Mouse (Mus musculus) kidney, embryonic 16.5 days (tissue): ENCODE measurements around the gene Polr2h. TPM values are rescaled to one million over a fixed set of nuclear protein-coding genes. Genes with fewer than 3 reads are reported as not detected.

Experiments
- ATAC-seq: fragments of 200-750 bp; cut with Nextera tagmentation; 2 replicates; pipeline ENCODE4 v1.8.0; 2017; ENCODE audit warnings: moderate TSS enrichment; ENCODE audit not compliant: low FRiP score, low TSS enrichment
- H3K27ac ChIP-seq: fragments of 300-500 bp; sonication (generic); 2 replicates; pipeline ENCODE4 v1.5.1; 2014; ENCODE audit warnings: low read length
- H3K27me3 ChIP-seq: fragments of 300-500 bp; sonication (generic); 2 replicates; pipeline ENCODE4 v1.6.1; 2014; ENCODE audit warnings: low read length, control low read depth, mixed read lengths; ENCODE audit not compliant: insufficient read depth
- H3K36me3 ChIP-seq: fragments of 300-500 bp; sonication (generic); 2 replicates; pipeline ENCODE4 v1.6.1; 2014; ENCODE audit warnings: low read length, control low read depth, mixed read lengths; ENCODE audit not compliant: insufficient read depth
- H3K4me1 ChIP-seq: fragments of 300-500 bp; sonication (generic); 2 replicates; pipeline ENCODE4 v1.6.1; 2014; ENCODE audit warnings: low read length, control low read depth, mixed read lengths; ENCODE audit not compliant: insufficient read depth
- H3K4me2 ChIP-seq: fragments of 300-500 bp; sonication (generic); replicated peaks from 2 replicates; pipeline ENCODE4 v1.6.1; 2014; ENCODE audit warnings: low read depth, low read length
- H3K4me3 ChIP-seq: fragments of 300-500 bp; sonication (generic); 2 replicates; pipeline ENCODE4 v1.5.1; 2014; ENCODE audit warnings: mild to moderate bottlenecking, low read length
- H3K9ac ChIP-seq: fragments of 300-500 bp; sonication (generic); replicated peaks from 2 replicates; pipeline ENCODE4 v1.6.1; 2014; ENCODE audit warnings: low read length
- H3K9me3 ChIP-seq: fragments of 300-500 bp; sonication (generic); 2 replicates; pipeline ENCODE4 v1.6.1; 2016; ENCODE audit warnings: low read length, control low read depth
- WGBS: fragments of 180-500 bp; shearing (Covaris S2); extraction: QIAGEN DNeasy Blood & Tissue Kit; methylation state at CpG from one replicate; pipeline ENCODE4 v1.1.7; 2014; 5-methylcytosine and 5-hydroxymethylcytosine counted together
- polyA plus RNA-seq: library from polyadenylated mRNA; unstranded; fragments of >200 nt; fragmentation: Nextera tagmentation; extraction: Ambion mirVana; gene quantifications from 2 replicates; pipeline ENCODE4 v1.2.1, GENCODE M21; 2015

Gene Polr2h
- polyA plus RNA-seq, 1 experiment from 2014 or later: 119 TPM

DNA sequence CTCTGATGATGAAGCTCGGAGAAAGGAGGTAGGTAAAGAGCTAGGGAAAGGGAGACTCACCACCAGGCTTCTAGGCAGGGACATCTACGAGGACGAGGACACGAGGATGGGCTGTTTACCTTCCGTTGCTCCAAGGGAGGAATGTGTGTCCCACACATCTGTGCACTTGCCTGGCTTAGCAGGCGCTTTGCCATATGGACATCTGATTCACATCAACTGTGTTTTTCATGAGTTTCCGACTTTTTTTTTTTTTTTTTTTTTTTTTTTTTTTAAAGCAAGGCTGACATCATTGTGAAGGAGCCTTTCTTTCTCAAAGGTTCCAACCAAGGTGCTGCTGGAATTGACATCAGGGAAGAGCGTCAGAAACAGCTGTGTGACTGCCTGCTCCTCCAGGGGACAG is 33.1 kb downstream of the Polr2h start:
- Histone ChIP-seq H3K9ac (no peak overlapping the region), H3K9me3 (no peaks in the 10 kb centered on the region), H3K4me1 (no peaks in the 10 kb centered on the region), H3K4me3 (no peak overlapping the region), H3K36me3 (no peaks in the 10 kb centered on the region), H3K27me3 (no peaks in the 10 kb centered on the region), H3K4me2 (no peak overlapping the region), H3K27ac (no peak overlapping the region)
- WGBS: 36% methylated on average over 8 of the region's 8 CpGs
- no peak for ATAC-seq

- ATAC-seq: no peak
- no peak overlapping the region for H3K4me3 ChIP-seq
- H3K4me1 ChIP-seq: no peaks in the 10 kb centered on the region
- no peaks in the 10 kb centered on the region for H3K9me3 ChIP-seq
- no peaks in the 10 kb centered on the region for H3K36me3 ChIP-seq
- H3K27me3 ChIP-seq: no peaks in the 10 kb centered on the region
- 89% methylated on average over 5 of the region's 5 CpGs for WGBS
- no peak overlapping the region for H3K4me2 ChIP-seq
- H3K9ac ChIP-seq: no peak overlapping the region
- H3K27ac ChIP-seq: no peak overlapping the region
Measured at GRCm38 (mm10) chr16:20756052-20756451, 38.6 kb downstream of the Polr2h start.

- H3K9me3 ChIP-seq: no peaks in the 10 kb centered on the region
- no peak overlapping the region for H3K4me3 ChIP-seq
- no peaks in the 10 kb centered on the region for H3K27me3 ChIP-seq
- WGBS: 78% methylated on average over 1 of the region's 1 CpGs
- no peak for ATAC-seq
- H3K4me2 ChIP-seq: no peak overlapping the region
- H3K36me3 ChIP-seq: no peaks in the 10 kb centered on the region
- no peaks in the 10 kb centered on the region for H3K4me1 ChIP-seq
- no peak overlapping the region for H3K9ac ChIP-seq
- H3K27ac ChIP-seq: no peak overlapping the region
Measured at GRCm38 (mm10) chr16:20757385-20757784, 39.9 kb downstream of the Polr2h start.

- Histone ChIP-seq H3K36me3 (no peaks in the 10 kb centered on the region), H3K4me2 (no peak overlapping the region), H3K27me3 (no peaks in the 10 kb centered on the region), H3K9me3 (no peaks in the 10 kb centered on the region), H3K4me3 (no peak overlapping the region), H3K4me1 (no peaks in the 10 kb centered on the region), H3K27ac (no peak overlapping the region), H3K9ac (no peak overlapping the region)
- 7% methylated on average over 3 of the region's 3 CpGs for WGBS
- no peak for ATAC-seq
Measured at GRCm38 (mm10) chr16:20761681-20762080, 44.2 kb downstream of the Polr2h start.

GRCm38 (mm10) chr16:20765244-20765643 is 47.8 kb downstream of the Polr2h start:
- H3K4me2 ChIP-seq: no peak overlapping the region
- H3K27ac ChIP-seq: no peak overlapping the region
- no peak for ATAC-seq
- H3K9ac ChIP-seq: no peak overlapping the region
- no peaks in the 10 kb centered on the region for H3K9me3 ChIP-seq
- H3K27me3 ChIP-seq: no peaks in the 10 kb centered on the region
- 51% methylated on average over 9 of the region's 9 CpGs for WGBS
- no peak overlapping the region for H3K4me3 ChIP-seq
- no peaks in the 10 kb centered on the region for H3K36me3 ChIP-seq
- no peaks in the 10 kb centered on the region for H3K4me1 ChIP-seq

Other genes with a start within 250 kb of the Polr2h start
- 119 and 121 TPM in 2 replicates for gene Eif2b5, start 218.8 kb upstream of the Polr2h start, polyA plus RNA-seq
- gene Dvl3, start 200.7 kb upstream of the Polr2h start, polyA plus RNA-seq: 20.6 and 31.7 TPM in 2 replicates
- gene Ap2m1, start 182.2 kb upstream of the Polr2h start, polyA plus RNA-seq: 691 and 699 TPM in 2 replicates
- gene Abcf3, start 169.1 kb upstream of the Polr2h start, polyA plus RNA-seq: 64.8 and 75.2 TPM in 2 replicates
- 0.69 and 2.0 TPM in 2 replicates for gene Vwa5b2, start 128.2 kb upstream of the Polr2h start, polyA plus RNA-seq
- 33.3 and 37.4 TPM in 2 replicates for gene Eef1akmt4, start 106.1 kb upstream of the Polr2h start, polyA plus RNA-seq
- not detected in 2 replicates for gene Gm49333, start 106.1 kb upstream of the Polr2h start, polyA plus RNA-seq
- gene Alg3, start 105.9 kb upstream of the Polr2h start, polyA plus RNA-seq: 44.7 and 49.5 TPM in 2 replicates
- gene Camk2n2, start 96.4 kb upstream of the Polr2h start, polyA plus RNA-seq: 0.45 and 0.84 TPM in 2 replicates
- 3.5 and 3.6 TPM in 2 replicates for gene Ece2, start 87.8 kb upstream of the Polr2h start, polyA plus RNA-seq
- 377 and 378 TPM in 2 replicates for gene Psmd2, start 66.0 kb upstream of the Polr2h start, polyA plus RNA-seq
- 183 and 193 TPM in 2 replicates for gene Eif4g1, start 49.4 kb upstream of the Polr2h start, polyA plus RNA-seq
- 7.6 and 8.0 TPM in 2 replicates for gene Fam131a, start 24.4 kb upstream of the Polr2h start, polyA plus RNA-seq
- 18.7 and 20.1 TPM in 2 replicates for gene Clcn2, start 81 bp downstream of the Polr2h start, polyA plus RNA-seq
- gene Chrd, start 15.5 kb downstream of the Polr2h start, polyA plus RNA-seq: 5.4 and 5.9 TPM in 2 replicates
- 1.2 and 2.0 TPM in 2 replicates for gene Thpo, start 16.8 kb downstream of the Polr2h start, polyA plus RNA-seq